Mouse (Mus musculus): ENCODE data around the gene Bcl2l11. TPM values are rescaled to one million over a fixed set of nuclear protein-coding genes. Genes with fewer than 3 reads are reported as not detected.
A peak's percentile ranks its signal among the peaks of the same experiment; 100 is the strongest.

The Bcl2l11 gene
- polyA plus RNA-seq, 1 experiment from 2014 or later, result 9.4 TPM

GRCm38 (mm10) chr2:128203749-128204405 is 78.0 kb downstream of the Bcl2l11 start:
- ATAC-seq, result no peak
- no peaks in the 10 kb centered on the region for H3K9me3 ChIP-seq (replicated peaks)
- 36% methylated on average over 6 of the region's 6 CpGs for WGBS (ENCODE audit: insufficient replicate concordance)
- no peak overlapping the region for H3K27ac ChIP-seq
- no peak overlapping the region for H3K4me3 ChIP-seq
- no peak overlapping the region for H3K4me2 ChIP-seq
- no peaks in the 10 kb centered on the region for H3K36me3 ChIP-seq
- no peak overlapping the region for H3K9ac ChIP-seq
- no peaks in the 10 kb centered on the region for H3K4me1 ChIP-seq
- 0 out of 2 replicates have a peak, but pooled peaks cover 3% of the 10 kb centered on the region for H3K27me3 ChIP-seq (replicated peaks)

GRCm38 (mm10) chr2:128208541-128208940 is 82.7 kb downstream of the Bcl2l11 start:
- 67% methylated on average over 1 of the region's 1 CpGs for WGBS (ENCODE audit: insufficient replicate concordance)
- no peaks in the 10 kb centered on the region for H3K36me3 ChIP-seq
- no peak for ATAC-seq
- H3K4me2 ChIP-seq, result no peak overlapping the region
- no peak overlapping the region for H3K27ac ChIP-seq
- no peak overlapping the region for H3K4me3 ChIP-seq
- H3K9me3 ChIP-seq (replicated peaks), result no peaks in the 10 kb centered on the region
- 0 out of 2 replicates have a peak, but pooled peaks cover 4% of the 10 kb centered on the region for H3K27me3 ChIP-seq (replicated peaks)
- H3K4me1 ChIP-seq, result peaks cover 12% of the 10 kb centered on the region
- no peak overlapping the region for H3K9ac ChIP-seq

- WGBS (ENCODE audit: insufficient replicate concordance), result 68% methylated on average over 2 of the region's 2 CpGs
- no peak overlapping the region for H3K9ac ChIP-seq
- no peak overlapping the region for H3K4me2 ChIP-seq
- H3K4me1 ChIP-seq, result peaks cover 12% of the 10 kb centered on the region
- H3K4me3 ChIP-seq, result no peak overlapping the region
- no peaks in the 10 kb centered on the region for H3K36me3 ChIP-seq
- ATAC-seq, result no peak
- H3K9me3 ChIP-seq (replicated peaks), result no peaks in the 10 kb centered on the region
- no peak overlapping the region for H3K27ac ChIP-seq
- H3K27me3 ChIP-seq (replicated peaks), result 0 out of 2 replicates have a peak, but pooled peaks cover 4% of the 10 kb centered on the region
Observed at GRCm38 (mm10) chr2:128209841-128210329, 84.0 kb downstream of the Bcl2l11 start.

DNA sequence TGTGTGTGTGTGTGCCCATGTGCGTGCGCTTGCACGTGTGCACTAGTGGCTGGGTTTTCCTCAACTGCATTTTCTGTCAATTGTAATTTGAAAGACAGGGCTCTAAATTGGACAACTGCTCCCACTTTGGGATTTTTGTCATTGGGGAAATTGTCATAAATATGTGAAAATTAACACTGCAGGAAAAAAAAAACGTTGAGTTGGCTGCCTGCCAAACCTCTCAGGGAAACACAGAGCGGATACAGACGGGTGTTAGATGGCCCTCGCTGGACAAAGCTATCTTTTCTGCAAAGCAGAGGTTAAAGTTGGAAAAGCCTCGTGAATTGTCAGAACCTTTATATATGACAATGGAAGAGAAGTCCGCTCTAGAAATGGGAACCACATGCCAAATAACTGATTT is 84.5 kb downstream of the Bcl2l11 start:
- no peak overlapping the region for H3K4me3 ChIP-seq
- WGBS (ENCODE audit: insufficient replicate concordance), result 49% methylated on average over 9 of the region's 9 CpGs
- no peaks in the 10 kb centered on the region for H3K36me3 ChIP-seq
- no peaks in the 10 kb centered on the region for H3K9me3 ChIP-seq (replicated peaks)
- no peak overlapping the region for H3K9ac ChIP-seq
- H3K4me1 ChIP-seq, result peaks cover 12% of the 10 kb centered on the region
- H3K27ac ChIP-seq, result no peak overlapping the region
- no peak for ATAC-seq
- H3K4me2 ChIP-seq, result no peak overlapping the region
- 0 out of 2 replicates have a peak, but pooled peaks cover 4% of the 10 kb centered on the region for H3K27me3 ChIP-seq (replicated peaks)

DNA sequence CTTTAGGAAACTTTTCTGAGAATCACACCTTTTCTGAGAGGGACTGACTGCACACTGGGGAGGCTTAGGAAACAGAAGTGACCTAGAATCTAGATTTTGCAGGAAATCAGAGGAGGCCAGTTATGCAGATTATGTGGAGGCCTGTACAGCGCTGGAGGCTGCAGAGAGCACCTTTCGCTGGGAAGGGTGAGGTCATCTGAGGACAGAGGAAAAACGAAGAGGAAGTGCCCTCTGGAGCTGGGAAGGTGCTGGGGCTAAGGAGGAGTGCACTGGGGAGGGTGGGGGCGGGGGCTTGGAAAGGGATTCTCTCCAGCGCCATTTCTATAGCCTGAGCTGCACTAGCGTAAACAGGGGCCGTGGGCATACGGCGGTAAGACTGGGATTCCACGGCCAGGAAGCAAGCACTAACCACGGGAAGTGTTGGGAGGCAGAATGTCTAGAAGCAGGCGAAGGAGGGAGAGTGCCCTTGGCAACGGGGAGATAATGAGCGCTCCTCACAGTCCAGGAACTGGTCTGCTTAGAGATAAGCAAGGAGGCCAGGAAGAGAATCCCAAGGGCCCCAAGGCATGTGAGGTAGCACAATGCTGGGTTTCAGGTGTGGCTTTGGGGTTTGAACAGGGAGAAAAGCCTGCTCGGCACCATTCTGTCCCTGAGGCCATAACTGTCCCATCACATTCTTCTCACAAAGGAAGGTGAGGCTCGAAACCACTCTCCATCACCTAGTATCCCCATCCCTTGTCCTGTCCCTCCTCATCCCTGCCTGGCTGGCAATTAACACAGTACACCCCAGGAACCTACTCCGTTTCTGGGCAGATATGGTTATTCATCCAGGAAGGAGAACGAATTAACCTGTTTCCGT is 85.4 kb downstream of the Bcl2l11 start:
- H3K9ac ChIP-seq, result no peak overlapping the region
- no peaks in the 10 kb centered on the region for H3K36me3 ChIP-seq
- no peaks in the 10 kb centered on the region for H3K9me3 ChIP-seq (replicated peaks)
- WGBS (ENCODE audit: insufficient replicate concordance), result 13% methylated on average over 19 of the region's 19 CpGs
- H3K4me2 ChIP-seq, result peak overlapping the region; percentile 45
- peaks cover 12% of the 10 kb centered on the region for H3K4me1 ChIP-seq
- 0 out of 2 replicates have a peak, but pooled peaks cover 4% of the 10 kb centered on the region for H3K27me3 ChIP-seq (replicated peaks)
- H3K4me3 ChIP-seq, result no peak overlapping the region
- peak; percentile 65; the same call in 1 of the 2 replicates for ATAC-seq
- H3K27ac ChIP-seq, result no peak overlapping the region

DNA sequence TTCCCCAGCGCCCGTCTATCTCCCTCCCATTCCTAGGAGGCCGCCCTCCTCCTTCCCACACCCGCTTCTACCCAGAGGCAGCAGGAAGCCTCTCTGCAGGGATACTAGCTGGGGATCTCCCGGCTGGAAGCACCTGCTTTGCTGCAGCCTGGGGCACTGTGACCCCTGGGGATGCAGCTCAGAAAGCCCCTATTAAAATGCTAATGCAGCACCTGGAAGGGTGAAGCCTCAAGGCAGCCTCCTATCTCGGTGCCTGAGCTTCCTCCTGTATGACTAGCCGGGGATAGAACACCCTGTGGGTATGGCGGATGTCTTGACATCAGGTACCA is 86.0 kb downstream of the Bcl2l11 start:
- Histone ChIP-seq H3K4me1 (peaks cover 12% of the 10 kb centered on the region), H3K27me3 (replicated peaks) (0 out of 2 replicates have a peak, but pooled peaks cover 4% of the 10 kb centered on the region), H3K27ac (no peak overlapping the region), H3K4me2 (peak overlapping the region; percentile 45; the same call in 1 of the 2 replicates), H3K4me3 (no peak overlapping the region), H3K36me3 (no peaks in the 10 kb centered on the region), H3K9ac (no peak overlapping the region), H3K9me3 (replicated peaks) (no peaks in the 10 kb centered on the region)
- 28% methylated on average over 8 of the region's 8 CpGs for whole genome bisulfite sequencing (ENCODE audit: insufficient replicate concordance)
- ATAC-seq, result peak; percentile 21; the same call in 1 of the 2 replicates
